8 mouse cellular contexts compared by ENCODE assay signal in the genomic region with DNA sequence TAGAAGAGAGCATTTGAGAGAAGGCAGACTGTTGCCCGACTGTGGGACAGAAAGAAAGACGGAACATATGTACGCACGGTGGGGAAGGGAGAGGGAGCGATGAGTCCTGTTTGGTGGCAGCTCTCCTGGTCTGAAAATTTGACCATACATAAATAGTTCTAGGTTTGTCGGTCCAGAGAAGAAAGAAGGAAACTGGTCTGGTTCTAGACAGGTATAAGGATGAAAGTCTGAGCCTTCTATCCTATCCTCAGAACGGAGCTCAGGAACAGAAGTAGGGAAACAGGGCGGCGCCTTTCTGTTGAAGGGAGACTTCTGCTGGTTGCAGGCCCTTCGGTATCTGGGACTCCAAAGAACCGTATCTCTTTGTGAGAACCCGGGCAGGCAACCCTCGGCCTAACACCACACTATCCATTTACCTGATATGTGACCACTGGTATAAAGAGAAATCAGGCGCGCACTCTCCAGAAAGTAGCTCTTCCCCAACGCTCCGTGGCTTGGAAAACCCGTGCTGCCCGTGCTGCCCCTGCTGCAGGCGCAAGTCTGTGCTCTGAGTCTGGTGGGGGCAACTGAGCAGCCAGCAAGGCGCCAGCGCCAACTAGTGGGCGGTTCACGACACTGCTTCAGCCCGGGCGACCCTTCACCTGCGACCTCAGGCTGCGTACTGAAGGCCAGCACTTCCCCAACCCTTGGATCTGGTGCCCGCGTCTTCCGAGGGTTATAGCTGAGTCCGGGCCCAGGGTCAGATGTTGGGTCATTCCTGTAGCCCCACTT. TPM values are rescaled to one million over a fixed set of nuclear protein-coding genes. Genes with fewer than 3 reads are reported as not detected.
A peak's percentile ranks its signal among the peaks of the same experiment; 100 is the strongest.
DNase-seq lines count a peak whose midpoint lies in the region; ATAC-seq and TF ChIP-seq lines count a peak whose summit lies in the region.

No protein-coding gene starts in this region.

- peaks cover 100% of the 10 kb centered on the region for H3K27me3 ChIP-seq in embryonic facial prominence, embryonic 10.5 days (replicated peaks; ENCODE audit: low read depth, poor library complexity, severe bottlenecking)
- H3K27me3 ChIP-seq in heart, embryonic 14.5 days (ENCODE audit: control insufficient read depth, insufficient read depth, low read length): peaks cover 93% of the 10 kb centered on the region

- H3K36me3 ChIP-seq in embryonic facial prominence, embryonic 10.5 days (replicated peaks): no peaks in the 10 kb centered on the region
- H3K36me3 ChIP-seq in heart, embryonic 14.5 days (ENCODE audit: control insufficient read depth, insufficient read depth, low read length): no peaks in the 10 kb centered on the region

- no peak for ATAC-seq in heart, embryonic 14.5 days (ENCODE audit: insufficient number of reproducible peaks, insufficient read depth, low FRiP score, low read depth)

- H3K27ac ChIP-seq in embryonic facial prominence, embryonic 10.5 days (replicated peaks): no peak overlapping the region
- no peak overlapping the region for H3K27ac ChIP-seq in heart, embryonic 14.5 days (replicated peaks in 1 of 2; ENCODE audit: control insufficient read depth in 1 of 2, insufficient read depth in 1 of 2, low read depth in 2 of 2, low read length in 2 of 2)

- peak; percentile 71 for TF ChIP-seq CTCF in lung, adult 2 months (IDR thresholded peaks at IDR 0.05; ENCODE audit: insufficient read depth, low read length)

- no peaks in the 10 kb centered on the region for H3K9me3 ChIP-seq in embryonic facial prominence, embryonic 10.5 days
- H3K9me3 ChIP-seq in heart, embryonic 14.5 days (ENCODE audit: control insufficient read depth, low read length): no peaks in the 10 kb centered on the region

- H3K4me3 ChIP-seq in embryonic facial prominence, embryonic 10.5 days: peak overlapping the region; percentile 33
- H3K4me3 ChIP-seq in heart, embryonic 14.5 days (ENCODE audit: control insufficient read depth in 1 of 2, insufficient read depth in 1 of 2, low read depth in 1 of 2, low read length in 2 of 2): peak overlapping the region in 1 of 2 experiments; percentile 11; a peak in 1 of 4 replicates
- no peak overlapping the region for H3K4me3 ChIP-seq in lung, adult 2 months (replicated peaks; ENCODE audit: extremely low read depth, low read depth, low read length)

- WGBS in embryonic facial prominence, embryonic 10.5 days: 1% methylated on average over 32 of the region's 32 CpGs
- WGBS in heart, embryonic 14.5 days: 3% methylated on average over 32 of the region's 32 CpGs
- 14% methylated on average over 32 of the region's 32 CpGs for whole genome bisulfite sequencing in lung, adult 2 months

- H3K4me2 ChIP-seq in heart, embryonic 14.5 days (ENCODE audit: low read length): peak overlapping the region; percentile 29; the same call in 1 of the 2 replicates

- peaks cover 58% of the 10 kb centered on the region for H3K4me1 ChIP-seq in embryonic facial prominence, embryonic 10.5 days
- peaks cover 2 to 14% of the 10 kb centered on the region in 2 experiments; a peak in 3 of 4 replicates for H3K4me1 ChIP-seq in heart, embryonic 14.5 days (ENCODE audit: control insufficient read depth in 2 of 2, insufficient read depth in 2 of 2, low read length in 2 of 2)
- H3K4me1 ChIP-seq in lung, adult 2 months (ENCODE audit: control insufficient read depth, insufficient read depth, low read length): no peaks in the 10 kb centered on the region

- no peak for TF ChIP-seq POLR2A in lung, adult 2 months (IDR thresholded peaks at IDR 0.05; ENCODE audit: borderline replicate concordance, extremely low read depth, low read depth, low read length)

- DNase-seq in CD4-positive helper T cell, adult 2 months (ENCODE audit: low read depth, low spot score): peak; percentile 78
- DNase-seq in adrenal gland, adult 8-10 months: peak; percentile 21
- DNase-seq in embryonic facial prominence, embryonic 10.5 days (ENCODE audit: low spot score): peak; percentile 89
- peak; percentile 85 to 86 for DNase-seq in kidney, postnatal 4 days
- DNase-seq in lung, adult 2 months: peak; percentile 68
- peak; percentile 45 to 66 for DNase-seq in right cerebral cortex, postnatal 10 days (ENCODE audit: low spot score in 2 of 2)
- peak; percentile 60 for DNase-seq in urinary bladder, postnatal 14 days (ENCODE audit: low spot score)

- no peak overlapping the region for H3K9ac ChIP-seq in heart, embryonic 14.5 days (ENCODE audit: low read length)

RNA-seq across cellular contexts. Expression of gene Runx3, which starts 29.8 kb away (rescaled TPM):
- total RNA-seq in adrenal gland, adult 8-10 months (2022): 1 to 10 TPM in 3 of 4 experiments, under 1 TPM in 1; 0.96 to 3.8 (median 2.1) TPM
- polyA plus RNA-seq in embryonic facial prominence, embryonic 10.5 days (2016; fragmentation: Nextera tagmentation; extraction: Ambion mirVana): 0.04 TPM in 2 replicates
- 0.08 and 0.09 TPM in 2 replicates for polyA plus RNA-seq in heart, embryonic 14.5 days (2014; fragmentation: Nextera tagmentation; extraction: Ambion mirVana)
- polyA plus RNA-seq in lung, adult 2 months (2012; rRNA removed): 2.8 and 3.5 TPM in 2 replicates

Comparison
In these comparisons a context has a peak if more than half of its experiments do, and no peak if none do; other contexts are left out.
1. DNase-seq: peak in every context shown above with its lines; median percentile 89 in embryonic facial prominence, embryonic 10.5 days; 86 in kidney, postnatal 4 days; 78 in CD4-positive helper T cell, adult 2 months; 68 in lung, adult 2 months; 60 in urinary bladder, postnatal 14 days; 56 in right cerebral cortex, postnatal 10 days; 21 in adrenal gland, adult 8-10 months.